Mouse (Mus musculus) v-Abl transformed pro-B cells (cell line): ENCODE measurements around the gene Nsa2.

ENCODE experiments used
- in situ Hi-C, 2 experiments: fragments of 400-800 bp; cut with MboI; formaldehyde crosslinking; loops; one replicate each; pipeline ENCODE4 v1.15.1; 2025; ENCODE audit not compliant: unreplicated experiment in 2 of 2

Gene Nsa2

GRCm38 (mm10) chr13:97095726-97096125 lies 42.0 kb downstream of the Nsa2 start:
- in situ Hi-C loops = no loop called here

- in situ Hi-C loops = no loop called here
These were observed 49.6 kb downstream of the Nsa2 start for GRCm38 (mm10) chr13:97088183-97088582.

- in situ Hi-C loops = no loop called here
These were observed 50.3 kb downstream of the Nsa2 start for GRCm38 (mm10) chr13:97087421-97087820.

GRCm38 (mm10) chr13:97086316-97086715 lies 51.4 kb downstream of the Nsa2 start:
- in situ Hi-C loops = no loop called here

GRCm38 (mm10) chr13:97082432-97082831 lies 55.3 kb downstream of the Nsa2 start:
- in situ Hi-C loops = no loop called here

- in situ Hi-C loops = no loop called here
These were observed 57.1 kb downstream of the Nsa2 start for GRCm38 (mm10) chr13:97080615-97081014.

GRCm38 (mm10) chr13:97080201-97080600 lies 57.5 kb downstream of the Nsa2 start:
- in situ Hi-C loops = no loop called here
